Mouse (Mus musculus): ENCODE results near the gene Tmem151b. TPM values are rescaled to one million over a fixed set of nuclear protein-coding genes. Genes with fewer than 3 reads are reported as not detected.

Tmem151b gene
- polyA plus RNA-seq, 1 experiment: not detected

DNA sequence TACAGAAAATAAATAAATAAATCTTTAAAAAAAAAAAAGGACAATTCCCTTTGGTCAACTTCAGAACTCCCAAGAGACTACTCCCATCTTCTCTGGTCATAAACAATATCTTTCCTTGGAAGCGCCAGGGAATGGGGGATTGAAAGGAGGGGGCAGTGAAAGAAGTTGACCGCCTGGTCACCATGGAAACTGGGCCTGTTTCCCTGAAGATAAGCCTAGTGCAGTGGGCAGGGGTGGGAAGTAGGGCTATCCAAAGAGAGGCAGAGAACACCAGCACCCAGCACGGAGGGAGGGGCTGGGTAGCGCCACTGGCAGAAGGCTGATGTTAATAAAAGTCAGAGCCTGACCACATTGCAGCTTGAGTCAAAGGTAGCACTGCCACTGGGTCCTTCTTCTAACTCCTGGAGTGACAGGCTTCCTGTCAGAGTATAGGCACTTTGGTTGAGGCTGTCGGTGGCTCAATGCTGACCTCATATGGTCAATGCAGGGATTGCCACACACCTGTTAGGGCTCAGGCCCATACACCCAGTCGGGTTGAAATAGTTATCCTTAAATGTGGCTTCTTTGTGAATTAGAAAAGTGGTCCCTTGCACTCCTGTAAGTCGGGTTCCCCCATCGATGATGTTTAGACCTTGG is 2.5 kb upstream of the Tmem151b start:
- Histone ChIP-seq H3K27me3 (ENCODE audit: control insufficient read depth) (peaks cover 91% of the 10 kb centered on the region), H3K36me3 (ENCODE audit: control insufficient read depth) (no peaks in the 10 kb centered on the region), H3K4me3 (replicated peaks) (no peak overlapping the region), H3K4me1 (ENCODE audit: control insufficient read depth) (peaks cover 14% of the 10 kb centered on the region), H3K9me3 (ENCODE audit: control insufficient read depth, low read length) (peaks cover 2% of the 10 kb centered on the region; the same call in 1 of the 2 replicates)
- TF ChIP-seq GATA1 (IDR thresholded peaks at IDR 0.05; ENCODE audit: low read length) (no peak), TAL1 (IDR thresholded peaks at IDR 0.05; ENCODE audit: low read length) (no peak)

DNA sequence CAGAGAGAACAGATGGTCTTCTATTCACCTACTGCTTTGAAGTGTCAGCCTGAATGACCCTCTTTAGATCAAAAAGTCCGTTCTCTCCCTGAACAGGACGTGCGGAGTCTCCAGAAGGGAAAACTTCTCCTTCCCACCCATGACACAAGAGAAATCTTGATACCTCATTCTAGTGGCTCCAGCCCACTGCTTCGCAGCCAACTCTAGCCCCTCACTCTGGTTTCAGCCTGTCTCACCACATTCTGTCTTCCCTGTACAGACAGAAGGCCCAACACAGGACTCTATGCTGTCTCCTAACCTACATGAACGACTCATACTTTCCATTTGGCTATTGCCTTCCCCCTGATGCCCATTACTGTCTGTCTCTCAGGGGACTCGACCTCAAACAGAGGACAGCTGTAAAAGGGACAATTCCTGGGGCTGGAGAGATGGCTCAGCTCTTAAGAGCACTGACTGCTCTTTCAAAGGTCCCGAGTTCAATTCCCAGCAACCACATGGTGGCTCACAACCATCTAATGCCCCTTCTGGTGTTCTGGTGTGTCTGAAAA is 1.8 kb upstream of the Tmem151b start:
- Histone ChIP-seq H3K36me3 (ENCODE audit: control insufficient read depth) (no peaks in the 10 kb centered on the region), H3K9me3 (ENCODE audit: control insufficient read depth, low read length) (peaks cover 2% of the 10 kb centered on the region; the same call in 1 of the 2 replicates), H3K4me1 (ENCODE audit: control insufficient read depth) (peaks cover 13% of the 10 kb centered on the region), H3K4me3 (replicated peaks) (no peak overlapping the region), H3K27me3 (ENCODE audit: control insufficient read depth) (peaks cover 91% of the 10 kb centered on the region)
- no peak for TF ChIP-seq GATA1 (IDR thresholded peaks at IDR 0.05; ENCODE audit: low read length)
- no peak for TF ChIP-seq TAL1 (IDR thresholded peaks at IDR 0.05; ENCODE audit: low read length)

DNA sequence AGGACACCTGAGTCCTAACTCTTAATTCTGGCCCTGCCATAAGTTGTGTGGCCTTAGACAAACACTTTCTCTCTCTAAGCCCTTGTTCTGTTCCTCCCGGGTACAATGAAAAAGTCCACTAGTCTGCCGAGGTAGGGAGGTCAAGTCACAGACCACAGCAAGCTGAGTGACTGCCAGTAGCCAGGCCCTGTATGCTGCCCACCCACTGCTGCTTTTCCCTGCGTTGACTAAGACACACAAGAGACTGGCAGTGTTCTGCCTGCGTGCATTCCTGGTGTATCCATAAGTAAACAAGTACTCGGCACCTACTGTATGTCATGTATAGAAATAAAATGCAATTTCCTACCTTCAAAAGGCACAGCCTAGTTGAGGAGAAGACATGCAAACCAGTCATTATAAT is 776 bp upstream of the Tmem151b start:
- peaks cover 91% of the 10 kb centered on the region for H3K27me3 ChIP-seq (ENCODE audit: control insufficient read depth)

DNA sequence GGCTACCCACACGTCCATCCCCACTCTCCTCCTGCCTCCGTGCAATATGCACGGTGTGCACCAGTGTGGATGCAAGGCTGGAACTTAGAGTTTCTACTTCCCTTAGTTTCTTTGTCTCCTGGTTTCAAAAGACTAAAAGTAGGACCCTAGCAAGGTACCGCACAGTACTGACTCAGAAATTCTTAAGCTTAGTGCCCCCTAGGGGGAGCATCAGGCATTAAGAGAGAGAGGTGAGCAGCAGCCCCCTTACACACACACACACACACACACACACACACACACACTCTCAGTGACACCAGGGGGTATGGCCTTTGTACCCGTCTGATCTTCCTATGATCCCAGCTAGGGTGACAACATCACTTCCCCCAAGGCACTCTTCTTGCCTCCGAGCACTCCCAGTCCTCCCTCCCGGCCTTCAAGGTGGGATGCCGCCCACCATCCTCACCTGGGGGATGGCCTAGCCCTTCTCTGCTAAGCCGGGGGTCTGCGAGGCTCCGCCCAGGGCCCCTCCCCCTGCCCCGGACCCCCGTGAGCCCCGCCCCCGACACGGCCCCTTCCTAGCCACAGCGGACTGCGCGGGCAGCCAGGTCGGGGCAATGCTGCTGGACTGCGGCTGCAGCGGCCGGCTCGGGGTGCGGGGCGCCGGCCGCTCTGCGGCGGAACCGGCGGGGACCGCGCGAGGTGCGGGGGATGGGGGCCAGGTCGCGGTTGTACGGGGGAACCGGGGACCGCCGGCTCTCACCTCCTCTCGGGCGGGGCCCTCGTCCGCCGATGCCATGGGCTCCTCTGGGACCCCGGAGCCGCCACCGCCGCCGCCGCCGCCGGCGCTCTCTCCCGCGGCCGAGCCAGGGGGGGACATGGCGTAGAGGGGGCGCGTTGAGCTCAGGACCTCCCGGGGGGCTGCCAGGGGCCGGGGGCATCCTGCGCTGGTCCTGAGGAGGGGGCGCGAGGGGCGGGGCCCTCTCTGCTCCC is 650 bp downstream of the Tmem151b start:
- Histone ChIP-seq H3K4me3 (replicated peaks) (no peak overlapping the region), H3K4me1 (ENCODE audit: control insufficient read depth) (peaks cover 2% of the 10 kb centered on the region), H3K36me3 (ENCODE audit: control insufficient read depth) (no peaks in the 10 kb centered on the region), H3K27me3 (ENCODE audit: control insufficient read depth) (peaks cover 94% of the 10 kb centered on the region), H3K9me3 (ENCODE audit: control insufficient read depth, low read length) (peaks cover 5% of the 10 kb centered on the region; the same call in 1 of the 2 replicates)
- TF ChIP-seq TAL1 (IDR thresholded peaks at IDR 0.05; ENCODE audit: low read length) (no peak), GATA1 (IDR thresholded peaks at IDR 0.05; ENCODE audit: low read length) (no peak)

More for the DNA sequence above, 776 bp upstream of the Tmem151b start:
- peaks cover 5% of the 10 kb centered on the region; the same call in 1 of the 2 replicates for H3K9me3 ChIP-seq (ENCODE audit: control insufficient read depth, low read length)
- no peak overlapping the region for H3K4me3 ChIP-seq (replicated peaks)
- H3K36me3 ChIP-seq (ENCODE audit: control insufficient read depth): no peaks in the 10 kb centered on the region
- peaks cover 2% of the 10 kb centered on the region for H3K4me1 ChIP-seq (ENCODE audit: control insufficient read depth)
- no peak for TF ChIP-seq GATA1 (IDR thresholded peaks at IDR 0.05; ENCODE audit: low read length)
- TF ChIP-seq TAL1 (IDR thresholded peaks at IDR 0.05; ENCODE audit: low read length): no peak

DNA sequence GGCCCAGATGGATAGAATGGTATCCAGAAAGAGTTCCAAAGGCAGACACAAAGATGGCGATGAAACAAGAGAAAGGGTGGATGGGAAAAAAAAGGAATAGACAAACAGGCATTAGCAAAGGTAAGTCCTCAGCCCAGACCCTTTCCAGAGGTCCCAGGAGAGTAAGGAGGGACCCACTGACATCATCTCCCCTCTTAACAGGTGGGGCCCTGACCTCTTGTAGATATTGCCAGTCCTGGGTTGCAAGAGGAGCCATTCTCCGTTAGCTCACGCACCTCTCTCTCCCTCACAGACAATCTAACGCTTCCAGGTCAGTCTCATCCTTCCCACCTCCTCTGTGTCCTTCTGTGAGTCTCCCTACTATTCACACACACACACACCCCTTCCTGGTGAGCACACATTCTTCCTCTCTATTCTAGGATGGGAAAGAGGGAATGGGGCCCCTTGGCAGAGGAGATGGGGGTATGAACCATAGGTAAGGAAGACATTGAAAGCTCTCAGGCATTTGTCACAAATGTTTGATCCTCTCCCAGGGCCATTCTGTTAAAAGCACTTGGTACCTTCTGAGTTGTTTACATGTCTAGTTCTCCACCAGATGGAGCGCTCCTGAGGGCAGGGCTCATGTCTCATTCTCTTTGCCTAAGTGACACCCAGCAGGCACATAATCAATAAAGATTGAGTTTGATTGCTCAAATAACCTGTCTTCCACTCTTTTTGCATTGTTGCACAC is 1.9 kb downstream of the Tmem151b start:
- peaks cover 96% of the 10 kb centered on the region for H3K27me3 ChIP-seq (ENCODE audit: control insufficient read depth)
- peaks cover 2% of the 10 kb centered on the region for H3K4me1 ChIP-seq (ENCODE audit: control insufficient read depth)
- TF ChIP-seq GATA1 (IDR thresholded peaks at IDR 0.05; ENCODE audit: low read length) (no peak), TAL1 (IDR thresholded peaks at IDR 0.05; ENCODE audit: low read length) (no peak)
- H3K9me3 ChIP-seq (ENCODE audit: control insufficient read depth, low read length): peaks cover 5% of the 10 kb centered on the region; the same call in 1 of the 2 replicates
- no peaks in the 10 kb centered on the region for H3K36me3 ChIP-seq (ENCODE audit: control insufficient read depth)
- H3K4me3 ChIP-seq (replicated peaks): no peak overlapping the region

DNA sequence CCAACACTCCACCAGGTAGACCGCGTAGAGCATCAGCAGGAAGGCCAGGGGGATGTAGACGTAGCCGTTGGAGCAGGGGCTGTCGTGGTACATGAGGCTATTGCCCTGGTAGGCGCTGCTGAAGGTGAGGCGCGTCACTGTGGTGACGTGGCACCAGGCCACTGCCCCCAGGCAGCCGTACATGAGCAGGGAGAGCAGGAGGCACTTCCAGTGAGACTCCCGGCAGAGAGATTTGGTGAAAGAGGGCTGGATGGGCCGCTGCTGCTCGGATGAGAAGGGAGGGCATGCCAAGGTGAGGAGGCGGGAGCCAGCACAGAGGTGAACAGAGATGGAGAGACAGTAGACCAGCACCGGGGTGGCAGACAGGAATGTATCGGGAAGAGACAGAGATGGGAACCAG is 2.5 kb downstream of the Tmem151b start:
- peaks cover 5% of the 10 kb centered on the region; the same call in 1 of the 2 replicates for H3K9me3 ChIP-seq (ENCODE audit: control insufficient read depth, low read length)
- H3K4me3 ChIP-seq (replicated peaks): no peak overlapping the region
- no peaks in the 10 kb centered on the region for H3K36me3 ChIP-seq (ENCODE audit: control insufficient read depth)
- peaks cover 1% of the 10 kb centered on the region for H3K4me1 ChIP-seq (ENCODE audit: control insufficient read depth)
- TF ChIP-seq GATA1 (IDR thresholded peaks at IDR 0.05; ENCODE audit: low read length) (no peak), TAL1 (IDR thresholded peaks at IDR 0.05; ENCODE audit: low read length) (no peak)
- peaks cover 99% of the 10 kb centered on the region for H3K27me3 ChIP-seq (ENCODE audit: control insufficient read depth)

DNA sequence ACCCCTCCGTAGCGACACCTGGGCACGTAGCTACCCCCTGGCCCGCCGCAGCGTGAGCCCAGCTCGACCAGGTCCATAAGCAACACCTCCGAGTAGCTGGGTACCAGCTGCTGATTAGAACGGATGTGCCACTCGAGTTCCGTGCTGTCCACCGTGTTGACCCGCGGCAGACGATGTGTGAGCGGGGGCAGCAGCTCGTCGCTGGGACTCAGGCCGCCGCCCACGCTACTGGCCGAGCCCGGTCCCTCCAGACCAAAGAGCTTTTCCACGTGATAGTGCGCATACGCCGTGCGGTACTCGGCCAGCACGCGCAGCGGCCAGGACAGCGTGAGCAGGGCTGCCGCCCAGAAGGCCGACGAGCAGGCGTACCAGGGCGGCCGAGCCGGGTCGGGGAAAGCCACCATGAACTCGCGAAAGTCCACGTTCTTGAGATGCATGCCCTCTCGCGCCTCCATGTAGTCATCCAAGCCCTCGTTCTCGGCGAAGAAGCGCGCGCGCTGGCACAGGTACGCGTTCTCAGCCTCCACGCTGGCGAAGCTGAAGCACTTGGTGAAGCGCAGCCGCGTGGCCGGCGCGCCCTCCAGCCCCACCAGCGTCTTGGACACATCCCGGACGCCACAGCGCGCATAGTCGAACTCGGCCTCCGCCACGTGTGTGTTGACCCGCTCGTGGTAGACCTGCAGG is 4.1 kb downstream of the Tmem151b start:
- Histone ChIP-seq H3K27me3 (ENCODE audit: control insufficient read depth) (peaks cover 96% of the 10 kb centered on the region), H3K9me3 (ENCODE audit: control insufficient read depth, low read length) (peaks cover 5% of the 10 kb centered on the region; the same call in 1 of the 2 replicates), H3K4me3 (replicated peaks) (no peak overlapping the region), H3K36me3 (ENCODE audit: control insufficient read depth) (no peaks in the 10 kb centered on the region), H3K4me1 (ENCODE audit: control insufficient read depth) (no peaks in the 10 kb centered on the region; the same call in 1 of the 2 replicates)
- TF ChIP-seq GATA1 (IDR thresholded peaks at IDR 0.05; ENCODE audit: low read length): no peak
- TF ChIP-seq TAL1 (IDR thresholded peaks at IDR 0.05; ENCODE audit: low read length): no peak

DNA sequence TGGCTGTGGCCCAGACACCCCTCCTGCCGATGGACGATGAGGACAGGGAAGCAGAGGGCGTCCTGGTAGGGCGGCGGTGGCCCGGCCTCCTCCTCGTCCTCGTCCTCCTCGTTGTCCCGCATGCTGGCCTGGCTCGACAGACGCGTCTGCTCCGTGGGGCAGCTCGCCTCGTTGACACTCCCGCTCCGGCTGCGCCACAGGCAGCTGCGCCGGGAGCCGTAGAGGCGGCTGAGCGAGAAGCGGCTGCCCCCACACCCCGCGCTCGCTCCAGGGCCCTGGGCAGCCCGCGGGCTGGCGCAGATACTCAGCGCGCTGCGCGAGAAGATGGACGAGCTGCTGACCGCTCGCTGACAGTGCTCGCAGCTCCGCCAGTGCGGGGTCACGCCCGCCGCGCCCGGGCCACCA is 4.6 kb downstream of the Tmem151b start:
- Histone ChIP-seq H3K36me3 (ENCODE audit: control insufficient read depth) (no peaks in the 10 kb centered on the region), H3K9me3 (ENCODE audit: control insufficient read depth, low read length) (peaks cover 5% of the 10 kb centered on the region; the same call in 1 of the 2 replicates), H3K4me3 (replicated peaks) (no peak overlapping the region), H3K27me3 (ENCODE audit: control insufficient read depth) (peaks cover 94% of the 10 kb centered on the region), H3K4me1 (ENCODE audit: control insufficient read depth) (no peaks in the 10 kb centered on the region; the same call in 1 of the 2 replicates)
- TF ChIP-seq TAL1 (IDR thresholded peaks at IDR 0.05; ENCODE audit: low read length) (no peak), GATA1 (IDR thresholded peaks at IDR 0.05; ENCODE audit: low read length) (no peak)

All from erythroblast, embryonic 14.5 days (primary cell).